Mouse (Mus musculus): ENCODE measurements around the gene Spns3. TPM values are rescaled to one million over a fixed set of nuclear protein-coding genes. Genes with fewer than 3 reads are reported as not detected.

The Spns3 gene
- polyA plus RNA-seq, 1 experiment from 2014 or later: 0.25 TPM

DNA sequence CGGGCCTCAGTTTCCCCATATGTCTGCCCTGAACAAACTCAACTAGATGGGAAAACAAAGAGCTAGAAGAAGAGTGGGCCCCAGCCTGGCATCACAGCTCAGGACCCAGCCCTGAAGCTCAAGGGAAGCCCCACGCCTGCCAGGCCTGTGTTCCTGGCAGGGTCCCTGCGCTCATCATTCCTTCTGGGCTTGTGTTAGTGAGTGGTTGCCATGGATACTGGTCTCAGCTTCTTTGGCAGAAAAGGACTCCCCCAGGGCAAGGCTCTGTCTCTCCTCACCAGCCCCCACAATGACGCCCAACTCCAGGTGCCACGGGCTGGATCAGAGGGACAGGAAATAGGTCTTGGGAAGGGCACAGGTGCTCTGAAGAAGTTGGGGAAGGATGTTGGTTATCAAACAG is 65.1 kb downstream of the Spns3 start:
- Histone ChIP-seq H3K9ac (ENCODE audit: low read length) (no peak overlapping the region), H3K4me1 (replicated peaks; ENCODE audit: control insufficient read depth, insufficient read depth, low read length) (peaks cover 40% of the 10 kb centered on the region), H3K27me3 (ENCODE audit: control insufficient read depth, insufficient read depth, low read depth, low read length) (peaks cover 13% of the 10 kb centered on the region), H3K27ac (ENCODE audit: low read length) (no peak overlapping the region), H3K4me3 (ENCODE audit: low read length) (no peak overlapping the region), H3K9me3 (ENCODE audit: control insufficient read depth, low read length) (no peaks in the 10 kb centered on the region), H3K36me3 (ENCODE audit: control insufficient read depth, insufficient read depth, low read length) (no peaks in the 10 kb centered on the region), H3K4me2 (ENCODE audit: low read depth, low read length) (no peak overlapping the region)
- 34% methylated on average over 5 of the region's 5 CpGs for whole genome bisulfite sequencing
- no peak for ATAC-seq (ENCODE audit: low read depth)

DNA sequence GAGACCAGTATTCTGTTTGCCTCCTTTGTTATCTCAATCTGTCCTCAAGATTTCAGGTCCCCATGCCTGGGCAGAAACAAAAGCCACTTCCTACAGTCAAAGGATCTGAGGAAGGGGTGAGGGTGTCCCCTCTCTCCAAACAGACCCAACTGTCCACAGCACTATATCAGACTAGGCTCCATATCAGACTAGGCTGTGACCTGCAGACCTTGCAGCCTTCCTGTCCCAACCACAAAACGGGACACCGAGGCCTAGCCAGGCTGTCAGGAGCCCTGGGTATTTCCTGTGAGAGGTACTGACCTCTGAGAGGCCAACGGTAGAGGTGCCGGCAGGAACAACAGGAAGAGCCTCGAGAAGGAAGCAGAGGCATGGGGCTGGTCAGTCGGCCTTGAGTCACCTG is 65.8 kb downstream of the Spns3 start:
- no peak for ATAC-seq (ENCODE audit: low read depth)
- Histone ChIP-seq H3K4me2 (ENCODE audit: low read depth, low read length) (no peak overlapping the region), H3K4me3 (ENCODE audit: low read length) (no peak overlapping the region), H3K4me1 (replicated peaks; ENCODE audit: control insufficient read depth, insufficient read depth, low read length) (peaks cover 40% of the 10 kb centered on the region), H3K27me3 (ENCODE audit: control insufficient read depth, insufficient read depth, low read depth, low read length) (peaks cover 13% of the 10 kb centered on the region), H3K9ac (ENCODE audit: low read length) (no peak overlapping the region), H3K9me3 (ENCODE audit: control insufficient read depth, low read length) (no peaks in the 10 kb centered on the region), H3K36me3 (ENCODE audit: control insufficient read depth, insufficient read depth, low read length) (no peaks in the 10 kb centered on the region), H3K27ac (ENCODE audit: low read length) (no peak overlapping the region)
- WGBS: 30% methylated on average over 6 of the region's 6 CpGs

DNA sequence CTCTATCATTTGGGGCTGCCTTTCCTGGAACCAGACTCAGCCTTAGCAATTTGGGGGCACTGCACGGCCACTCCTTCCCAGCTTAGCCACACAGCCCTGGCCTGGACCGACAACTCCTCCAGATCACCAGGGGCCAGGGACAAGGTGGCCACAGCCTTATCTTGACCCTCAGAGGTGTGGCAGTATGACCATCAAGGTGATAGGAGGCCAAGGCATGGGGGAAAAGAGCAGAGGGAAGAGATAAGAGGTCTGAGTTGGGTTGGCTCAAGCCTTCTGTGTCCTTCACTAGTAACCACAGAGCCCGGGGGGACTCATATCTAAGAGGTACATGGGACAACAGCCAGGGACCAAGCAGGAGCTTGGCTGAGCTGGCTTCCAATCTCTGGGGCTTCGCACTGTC is 68.4 kb downstream of the Spns3 start:
- H3K9me3 ChIP-seq (ENCODE audit: control insufficient read depth, low read length): no peaks in the 10 kb centered on the region
- H3K4me3 ChIP-seq (ENCODE audit: low read length): no peak overlapping the region
- H3K4me2 ChIP-seq (ENCODE audit: low read depth, low read length): no peak overlapping the region
- peaks cover 33% of the 10 kb centered on the region for H3K4me1 ChIP-seq (replicated peaks; ENCODE audit: control insufficient read depth, insufficient read depth, low read length)
- ATAC-seq (ENCODE audit: low read depth): no peak
- H3K27me3 ChIP-seq (ENCODE audit: control insufficient read depth, insufficient read depth, low read depth, low read length): no peaks in the 10 kb centered on the region
- H3K36me3 ChIP-seq (ENCODE audit: control insufficient read depth, insufficient read depth, low read length): no peaks in the 10 kb centered on the region
- H3K27ac ChIP-seq (ENCODE audit: low read length): no peak overlapping the region
- 74% methylated on average over 4 of the region's 4 CpGs for WGBS
- no peak overlapping the region for H3K9ac ChIP-seq (ENCODE audit: low read length)

GRCm38 (mm10) chr11:72481313-72481712 is 69.0 kb downstream of the Spns3 start:
- no peak overlapping the region for H3K4me3 ChIP-seq (ENCODE audit: low read length)
- ATAC-seq (ENCODE audit: low read depth): no peak
- no peak overlapping the region for H3K27ac ChIP-seq (ENCODE audit: low read length)
- H3K9ac ChIP-seq (ENCODE audit: low read length): no peak overlapping the region
- H3K9me3 ChIP-seq (ENCODE audit: control insufficient read depth, low read length): no peaks in the 10 kb centered on the region
- WGBS: 70% methylated on average over 5 of the region's 5 CpGs
- H3K27me3 ChIP-seq (ENCODE audit: control insufficient read depth, insufficient read depth, low read depth, low read length): no peaks in the 10 kb centered on the region
- no peaks in the 10 kb centered on the region for H3K36me3 ChIP-seq (ENCODE audit: control insufficient read depth, insufficient read depth, low read length)
- peaks cover 30% of the 10 kb centered on the region for H3K4me1 ChIP-seq (replicated peaks; ENCODE audit: control insufficient read depth, insufficient read depth, low read length)
- H3K4me2 ChIP-seq (ENCODE audit: low read depth, low read length): no peak overlapping the region

DNA sequence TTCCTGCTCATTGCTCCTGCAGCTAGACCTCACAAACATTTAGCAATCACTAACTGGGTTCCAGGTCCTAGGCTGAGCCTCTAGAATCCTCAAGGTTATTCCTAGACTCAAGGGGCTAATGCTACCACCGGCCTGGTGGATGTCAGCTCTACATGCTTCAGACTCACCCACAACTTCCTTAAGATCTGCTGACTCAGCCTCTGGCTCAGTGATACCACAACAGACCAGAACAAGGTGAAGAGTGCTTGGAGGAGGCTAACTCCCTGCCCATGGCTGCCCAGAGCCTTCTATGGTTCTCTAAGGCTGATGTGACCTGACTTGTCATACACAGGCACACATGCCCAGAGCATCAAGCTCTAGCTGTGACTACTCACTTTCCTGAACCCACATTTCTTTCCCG is 70.8 kb downstream of the Spns3 start:
- WGBS: 71% methylated on average over 2 of the region's 2 CpGs
- peaks cover 22% of the 10 kb centered on the region for H3K4me1 ChIP-seq (replicated peaks; ENCODE audit: control insufficient read depth, insufficient read depth, low read length)
- no peak for ATAC-seq (ENCODE audit: low read depth)

GRCm38 (mm10) chr11:72478228-72478627 is 72.1 kb downstream of the Spns3 start:
- Histone ChIP-seq H3K9me3 (ENCODE audit: control insufficient read depth, low read length) (no peaks in the 10 kb centered on the region), H3K4me2 (ENCODE audit: low read depth, low read length) (no peak overlapping the region), H3K4me1 (replicated peaks; ENCODE audit: control insufficient read depth, insufficient read depth, low read length) (peaks cover 30% of the 10 kb centered on the region), H3K9ac (ENCODE audit: low read length) (no peak overlapping the region; the same call in 1 of the 2 replicates), H3K36me3 (ENCODE audit: control insufficient read depth, insufficient read depth, low read length) (no peaks in the 10 kb centered on the region), H3K27ac (ENCODE audit: low read length) (0 out of 2 replicates have a peak overlapping the region, but pooled peaks have one; percentile 55), H3K27me3 (ENCODE audit: control insufficient read depth, insufficient read depth, low read depth, low read length) (no peaks in the 10 kb centered on the region), H3K4me3 (ENCODE audit: low read length) (no peak overlapping the region)
- no peak for ATAC-seq (ENCODE audit: low read depth)
- WGBS: 52% methylated on average over 6 of the region's 6 CpGs

More for the DNA sequence above, 70.8 kb downstream of the Spns3 start:
- Histone ChIP-seq H3K9ac (ENCODE audit: low read length) (no peak overlapping the region), H3K9me3 (ENCODE audit: control insufficient read depth, low read length) (no peaks in the 10 kb centered on the region), H3K4me3 (ENCODE audit: low read length) (no peak overlapping the region), H3K4me2 (ENCODE audit: low read depth, low read length) (no peak overlapping the region), H3K27me3 (ENCODE audit: control insufficient read depth, insufficient read depth, low read depth, low read length) (no peaks in the 10 kb centered on the region), H3K36me3 (ENCODE audit: control insufficient read depth, insufficient read depth, low read length) (no peaks in the 10 kb centered on the region), H3K27ac (ENCODE audit: low read length) (no peak overlapping the region)

DNA sequence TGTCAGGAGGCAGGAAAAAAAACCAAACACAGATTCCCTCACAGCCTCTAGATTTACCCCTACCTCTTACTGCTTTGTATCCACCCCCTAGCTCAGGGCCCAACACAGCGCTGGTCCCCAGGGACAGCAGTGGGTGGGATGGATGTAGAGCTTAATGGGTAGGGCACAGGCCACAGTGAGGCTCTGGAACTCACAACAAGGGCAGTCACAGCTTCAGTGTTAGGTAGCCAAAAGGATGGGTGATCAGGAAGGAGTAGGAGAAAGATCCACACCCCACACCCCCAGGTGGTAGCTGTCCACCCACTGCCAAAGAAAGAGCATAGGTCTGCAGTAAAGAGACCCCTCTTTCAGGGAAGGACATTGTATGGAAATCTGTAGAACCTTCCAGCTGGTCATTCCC is 72.7 kb downstream of the Spns3 start:
- H3K36me3 ChIP-seq (ENCODE audit: control insufficient read depth, insufficient read depth, low read length): no peaks in the 10 kb centered on the region
- peaks cover 34% of the 10 kb centered on the region for H3K4me1 ChIP-seq (replicated peaks; ENCODE audit: control insufficient read depth, insufficient read depth, low read length)
- no peaks in the 10 kb centered on the region for H3K27me3 ChIP-seq (ENCODE audit: control insufficient read depth, insufficient read depth, low read depth, low read length)
- no peak overlapping the region for H3K4me2 ChIP-seq (ENCODE audit: low read depth, low read length)
- no peak for ATAC-seq (ENCODE audit: low read depth)
- peak overlapping the region; percentile 38 for H3K27ac ChIP-seq (ENCODE audit: low read length)
- 70% methylated on average over 1 of the region's 1 CpGs for WGBS
- no peaks in the 10 kb centered on the region for H3K9me3 ChIP-seq (ENCODE audit: control insufficient read depth, low read length)
- no peak overlapping the region for H3K4me3 ChIP-seq (ENCODE audit: low read length)
- H3K9ac ChIP-seq (ENCODE audit: low read length): no peak overlapping the region; the same call in 1 of the 2 replicates

DNA sequence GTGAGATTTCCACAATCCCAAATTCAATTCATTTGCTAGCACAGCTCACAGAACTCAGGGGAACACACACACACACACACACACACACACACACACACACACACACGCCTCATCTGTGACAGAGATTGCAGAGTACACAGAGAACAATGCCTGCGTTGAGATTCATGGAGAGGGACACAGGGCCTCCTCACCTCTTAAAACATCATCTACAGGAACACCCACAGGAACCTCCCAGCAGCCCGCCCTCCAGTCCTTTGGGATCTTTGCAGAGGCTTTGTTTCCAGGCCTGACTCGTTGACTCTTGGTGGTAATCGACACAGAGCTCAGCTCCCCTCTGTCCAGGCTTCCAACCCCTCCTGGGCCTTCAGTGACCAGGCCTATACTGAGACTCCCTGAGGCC is 73.1 kb downstream of the Spns3 start:
- H3K4me2 ChIP-seq (ENCODE audit: low read depth, low read length): no peak overlapping the region
- no peaks in the 10 kb centered on the region for H3K36me3 ChIP-seq (ENCODE audit: control insufficient read depth, insufficient read depth, low read length)
- H3K9me3 ChIP-seq (ENCODE audit: control insufficient read depth, low read length): no peaks in the 10 kb centered on the region
- peak overlapping the region; percentile 38; the same call in 1 of the 2 replicates for H3K27ac ChIP-seq (ENCODE audit: low read length)
- 33% methylated on average over 5 of the region's 5 CpGs for WGBS
- peaks cover 39% of the 10 kb centered on the region for H3K4me1 ChIP-seq (replicated peaks; ENCODE audit: control insufficient read depth, insufficient read depth, low read length)
- no peak overlapping the region for H3K4me3 ChIP-seq (ENCODE audit: low read length)
- H3K27me3 ChIP-seq (ENCODE audit: control insufficient read depth, insufficient read depth, low read depth, low read length): no peaks in the 10 kb centered on the region
- no peak for ATAC-seq (ENCODE audit: low read depth)
- no peak overlapping the region for H3K9ac ChIP-seq (ENCODE audit: low read length)

GRCm38 (mm10) chr11:72476074-72476625 is 74.2 kb downstream of the Spns3 start:
- Histone ChIP-seq H3K27ac (ENCODE audit: low read length) (no peak overlapping the region), H3K36me3 (ENCODE audit: control insufficient read depth, insufficient read depth, low read length) (no peaks in the 10 kb centered on the region), H3K4me3 (ENCODE audit: low read length) (no peak overlapping the region), H3K4me2 (ENCODE audit: low read depth, low read length) (no peak overlapping the region), H3K27me3 (ENCODE audit: control insufficient read depth, insufficient read depth, low read depth, low read length) (no peaks in the 10 kb centered on the region), H3K4me1 (replicated peaks; ENCODE audit: control insufficient read depth, insufficient read depth, low read length) (peaks cover 45% of the 10 kb centered on the region), H3K9me3 (ENCODE audit: control insufficient read depth, low read length) (no peaks in the 10 kb centered on the region), H3K9ac (ENCODE audit: low read length) (no peak overlapping the region)
- ATAC-seq (ENCODE audit: low read depth): no peak
- 80% methylated on average over 7 of the region's 7 CpGs for WGBS

- Histone ChIP-seq H3K4me3 (ENCODE audit: low read length) (no peak overlapping the region), H3K4me2 (ENCODE audit: low read depth, low read length) (no peak overlapping the region), H3K9me3 (ENCODE audit: control insufficient read depth, low read length) (no peaks in the 10 kb centered on the region), H3K9ac (ENCODE audit: low read length) (no peak overlapping the region), H3K27ac (ENCODE audit: low read length) (no peak overlapping the region), H3K4me1 (replicated peaks; ENCODE audit: control insufficient read depth, insufficient read depth, low read length) (peaks cover 52% of the 10 kb centered on the region), H3K27me3 (ENCODE audit: control insufficient read depth, insufficient read depth, low read depth, low read length) (no peaks in the 10 kb centered on the region), H3K36me3 (ENCODE audit: control insufficient read depth, insufficient read depth, low read length) (no peaks in the 10 kb centered on the region)
- WGBS: 69% methylated on average over 7 of the region's 7 CpGs
- no peak for ATAC-seq (ENCODE audit: low read depth)
Measured at GRCm38 (mm10) chr11:72475408-72475807, 74.9 kb downstream of the Spns3 start.

All from lung, embryonic 16.5 days (tissue).